Mouse (Mus musculus) kidney, adult 2 months (tissue): ENCODE data around the gene Zfp385b.

Experiments
- CTCF ChIP-seq: fragments of 200-500 bp; conservative IDR thresholded peaks from 2 replicates; pipeline ENCODE4 v1.5.1; 2011; ENCODE audit warnings: low read depth, mild to moderate bottlenecking, control low read depth, low read length, moderate library complexity, mixed read lengths; ENCODE audit not compliant: insufficient read depth, insufficient read length
- POLR2A ChIP-seq: fragments of 200-500 bp; IDR thresholded peaks from one replicate; pipeline ENCODE4 v1.6.1; 2011; ENCODE audit warnings: low read depth, low read length, control low read depth

DNA sequence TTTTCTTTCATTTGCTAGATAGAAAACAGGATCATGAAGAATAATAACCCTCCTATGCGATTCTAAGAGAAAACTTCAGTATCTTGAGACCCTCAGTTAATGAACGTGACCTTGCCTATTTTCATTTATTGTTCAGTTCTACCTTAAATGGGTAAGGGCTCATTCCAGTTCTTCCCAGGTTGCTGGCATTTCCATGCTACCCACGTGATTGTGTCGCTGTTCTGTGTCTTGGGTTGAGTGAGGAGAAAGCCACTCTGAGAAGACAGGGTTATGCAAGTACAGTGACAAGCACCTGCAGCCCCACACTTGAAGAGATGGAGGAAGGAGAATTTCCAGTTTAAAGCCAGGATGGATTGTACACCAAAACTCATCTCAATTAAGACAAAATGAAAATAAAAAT is 98.6 kb downstream of the Zfp385b start:
- TF ChIP-seq CTCF (no peak), POLR2A (no peak)
